Mouse (Mus musculus) liver, adult 2 months (tissue): Measurements from ENCODE around the gene Aspdh.

Experiments used
- CTCF ChIP-seq: fragments of 200-500 bp; IDR thresholded peaks from 2 replicates; pipeline ENCODE4 v1.5.1; 2011; ENCODE audit warnings: low read depth, low read length, control low read depth
- POLR2A ChIP-seq: fragments of 200-500 bp; IDR thresholded peaks from 2 replicates; pipeline ENCODE4 v1.6.1; 2011; ENCODE audit warnings: low read length, control low read depth; ENCODE audit not compliant: insufficient read depth; ENCODE audit errors: extremely low read depth

DNA sequence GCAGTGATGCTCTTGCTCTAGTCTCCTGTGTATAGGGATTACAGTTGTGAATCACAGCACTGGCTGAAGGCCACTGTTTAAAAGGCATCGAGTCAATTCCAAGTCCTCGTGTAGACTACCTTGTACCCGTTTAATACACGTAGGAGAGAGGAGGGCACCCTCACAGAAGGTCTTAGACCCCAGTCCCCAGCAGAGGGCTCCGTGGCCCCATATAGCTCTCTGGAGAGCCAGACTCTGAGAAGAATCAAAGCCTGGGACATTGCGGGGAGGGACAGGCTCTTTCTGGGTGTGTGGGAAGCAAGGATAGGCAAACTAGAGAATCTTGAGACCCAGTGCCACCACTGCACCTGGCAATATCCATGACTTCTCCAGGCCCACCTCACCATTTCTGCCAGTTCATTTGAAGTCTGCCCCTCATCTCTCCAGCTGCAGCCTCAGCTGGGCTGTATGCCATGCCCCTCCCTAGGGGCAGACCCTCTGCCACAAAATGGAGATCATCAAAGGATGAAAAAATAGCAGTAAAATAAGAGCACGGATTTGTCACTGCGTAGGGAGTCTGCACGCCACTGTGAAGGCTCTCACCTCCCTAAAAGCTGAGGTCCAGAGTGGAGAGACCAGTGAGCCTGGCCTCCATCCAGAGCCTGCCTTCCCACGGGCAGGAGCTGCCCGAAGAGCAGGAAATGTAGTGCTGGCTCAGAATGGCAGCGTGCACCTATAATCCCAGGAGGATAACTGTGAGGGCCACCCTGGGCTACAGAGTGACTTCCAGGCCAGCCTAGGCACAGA lies 18.9 kb upstream of the Aspdh start:
- TF ChIP-seq CTCF (peak; percentile 31), POLR2A (no peak)
